Mouse (Mus musculus) embryonic facial prominence, embryonic 10.5 days (tissue): Measurements from ENCODE around the gene Mylk4. TPM values are rescaled to one million over a fixed set of nuclear protein-coding genes. Genes with fewer than 3 reads are reported as not detected.
A peak's percentile ranks its signal among the peaks of the same experiment; 100 is the strongest.

Source experiments
- DNase-seq: peaks from one replicate; pipeline ENCODE4 v3.0.0-alpha.2; 2017; ENCODE audit warnings: low spot score
- H3K27ac ChIP-seq: fragments of 300-500 bp; sonication (generic); replicated peaks from 2 replicates; pipeline ENCODE4 v1.5.1; 2016; ENCODE audit warnings: mild to moderate bottlenecking
- H3K27me3 ChIP-seq: fragments of 300-500 bp; sonication (generic); replicated peaks from 2 replicates; pipeline ENCODE4 v1.6.1; 2016; ENCODE audit warnings: low read depth, mild to moderate bottlenecking; ENCODE audit not compliant: poor library complexity, severe bottlenecking
- H3K36me3 ChIP-seq: fragments of 300-500 bp; sonication (generic); replicated peaks from 2 replicates; pipeline ENCODE4 v1.6.1; 2016; ENCODE audit warnings: mild to moderate bottlenecking, moderate library complexity
- H3K4me1 ChIP-seq: fragments of 300-500 bp; sonication (generic); 2 replicates; pipeline ENCODE4 v1.6.1; 2016
- H3K4me3 ChIP-seq: fragments of 300-500 bp; sonication (generic); 2 replicates; pipeline ENCODE4 v1.5.1; 2016; ENCODE audit warnings: mild to moderate bottlenecking, moderate library complexity
- H3K9me3 ChIP-seq: fragments of 300-500 bp; sonication (generic); 2 replicates; pipeline ENCODE4 v1.6.1; 2016; ENCODE audit warnings: mild to moderate bottlenecking
- WGBS: fragments of 180-500 bp; shearing (Covaris S2); methylation state at CpG from one replicate; pipeline ENCODE4 v1.1.7; 2016; 5-methylcytosine and 5-hydroxymethylcytosine counted together
- polyA plus RNA-seq: library from polyadenylated mRNA; unstranded; fragments of >200 nt; fragmentation: Nextera tagmentation; extraction: Ambion mirVana; gene quantifications from 2 replicates; pipeline ENCODE4 v1.2.1, GENCODE M21; 2016

Mylk4 gene
- polyA plus RNA-seq, 1 experiment from 2014 or later, result 0.02 TPM

DNA sequence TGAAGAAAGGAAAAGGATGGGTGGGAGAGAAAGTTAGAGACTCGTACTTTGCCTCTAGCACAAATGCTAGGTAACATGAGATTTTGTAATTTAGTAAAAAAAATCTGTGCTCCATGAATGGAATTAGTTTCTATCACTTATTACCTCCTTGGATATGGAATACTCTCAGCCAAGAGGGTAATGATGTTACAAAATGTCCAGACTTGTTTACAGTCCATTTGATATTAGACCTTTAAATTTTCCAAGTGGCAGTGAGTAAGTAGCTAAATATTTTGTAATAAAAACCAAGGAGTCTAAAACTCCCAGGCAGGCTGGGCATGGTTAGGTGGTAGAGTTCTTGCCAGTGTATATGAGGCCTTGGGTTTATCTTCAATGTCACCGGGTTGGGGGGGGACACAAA, 3.8 kb upstream of the Mylk4 start:
- Histone ChIP-seq H3K4me3 (no peak overlapping the region), H3K4me1 (no peaks in the 10 kb centered on the region), H3K27ac (no peak overlapping the region), H3K36me3 (no peaks in the 10 kb centered on the region), H3K9me3 (no peaks in the 10 kb centered on the region), H3K27me3 (no peaks in the 10 kb centered on the region)
- DNase-seq, result no peak
- 77% methylated on average over 2 of the region's 2 CpGs for WGBS

- no peak overlapping the region for H3K4me3 ChIP-seq
- no peaks in the 10 kb centered on the region for H3K27me3 ChIP-seq
- H3K27ac ChIP-seq, result no peak overlapping the region
- no peaks in the 10 kb centered on the region for H3K36me3 ChIP-seq
- no peak for DNase-seq
- WGBS, result 66% methylated on average over 5 of the region's 5 CpGs
- no peaks in the 10 kb centered on the region for H3K9me3 ChIP-seq
- H3K4me1 ChIP-seq, result no peaks in the 10 kb centered on the region
Observed at GRCm38 (mm10) chr13:32783055-32783454, 699 bp downstream of the Mylk4 start.

GRCm38 (mm10) chr13:32778861-32779260, 4.9 kb downstream of the Mylk4 start:
- 72% methylated on average over 3 of the region's 3 CpGs for WGBS
- H3K27ac ChIP-seq, result no peak overlapping the region
- no peaks in the 10 kb centered on the region for H3K36me3 ChIP-seq
- H3K9me3 ChIP-seq, result no peaks in the 10 kb centered on the region
- no peak overlapping the region for H3K4me3 ChIP-seq
- no peak for DNase-seq
- no peaks in the 10 kb centered on the region for H3K27me3 ChIP-seq
- H3K4me1 ChIP-seq, result no peaks in the 10 kb centered on the region

DNA sequence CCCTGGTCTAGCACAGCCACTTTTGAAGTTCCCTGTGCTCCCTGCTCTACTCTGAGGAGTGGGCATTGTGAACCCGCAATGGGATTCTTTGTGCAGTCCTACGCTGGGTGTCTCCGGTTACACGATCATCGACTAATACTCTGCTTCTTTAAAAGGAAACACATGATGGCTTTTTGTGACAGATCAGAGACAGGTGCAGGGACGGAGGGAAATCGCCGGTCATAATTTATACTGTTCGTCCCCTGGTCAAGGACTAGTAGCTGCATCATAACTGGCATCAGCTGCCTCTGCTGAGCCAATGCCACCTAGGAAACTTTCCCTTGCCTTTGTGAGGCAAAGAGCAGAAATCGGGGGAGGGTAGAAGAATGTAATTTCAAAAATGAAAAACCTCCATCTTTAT, 7.4 kb downstream of the Mylk4 start:
- H3K4me1 ChIP-seq, result no peaks in the 10 kb centered on the region
- H3K27me3 ChIP-seq, result no peaks in the 10 kb centered on the region
- no peak for DNase-seq
- H3K36me3 ChIP-seq, result no peaks in the 10 kb centered on the region
- whole genome bisulfite sequencing, result 79% methylated on average over 10 of the region's 10 CpGs
- no peaks in the 10 kb centered on the region for H3K9me3 ChIP-seq
- no peak overlapping the region for H3K27ac ChIP-seq
- H3K4me3 ChIP-seq, result no peak overlapping the region

GRCm38 (mm10) chr13:32775889-32776288, 7.9 kb downstream of the Mylk4 start:
- WGBS, result 94% methylated on average over 9 of the region's 9 CpGs
- H3K9me3 ChIP-seq, result no peaks in the 10 kb centered on the region
- no peaks in the 10 kb centered on the region for H3K36me3 ChIP-seq
- H3K27me3 ChIP-seq, result no peaks in the 10 kb centered on the region
- H3K27ac ChIP-seq, result no peak overlapping the region
- no peak overlapping the region for H3K4me3 ChIP-seq
- no peaks in the 10 kb centered on the region for H3K4me1 ChIP-seq
- no peak for DNase-seq

- H3K4me3 ChIP-seq, result no peak overlapping the region
- no peak overlapping the region for H3K27ac ChIP-seq
- H3K36me3 ChIP-seq, result no peaks in the 10 kb centered on the region
- DNase-seq, result no peak
- WGBS, result 30% methylated on average over 3 of the region's 3 CpGs
- no peaks in the 10 kb centered on the region for H3K9me3 ChIP-seq
- no peaks in the 10 kb centered on the region for H3K4me1 ChIP-seq
- H3K27me3 ChIP-seq, result no peaks in the 10 kb centered on the region
Observed at GRCm38 (mm10) chr13:32769960-32770359, 13.8 kb downstream of the Mylk4 start.

DNA sequence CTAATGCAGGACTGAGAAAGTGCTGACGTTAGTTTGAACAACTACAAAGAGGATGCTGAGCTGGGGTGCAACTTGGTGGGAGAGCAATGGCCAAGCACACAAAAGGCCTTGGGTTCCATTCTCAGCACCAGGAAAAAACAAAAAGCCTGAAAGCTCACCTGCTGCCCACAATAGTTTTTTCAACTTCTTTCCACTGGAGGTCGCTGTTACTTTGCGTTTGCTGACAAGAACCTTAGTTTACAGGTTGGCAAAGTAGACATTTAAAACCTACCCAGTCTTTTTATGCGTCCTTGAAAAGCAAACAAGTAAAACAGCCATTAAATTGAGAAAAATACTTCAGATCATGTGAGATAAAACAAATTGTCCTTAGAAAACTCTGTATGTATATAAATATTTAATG, 15.7 kb downstream of the Mylk4 start:
- Histone ChIP-seq H3K27ac (no peak overlapping the region), H3K27me3 (no peaks in the 10 kb centered on the region), H3K36me3 (no peaks in the 10 kb centered on the region), H3K4me3 (no peak overlapping the region), H3K9me3 (no peaks in the 10 kb centered on the region), H3K4me1 (no peaks in the 10 kb centered on the region)
- 11% methylated on average over 4 of the region's 4 CpGs for WGBS
- peak; percentile 20 for DNase-seq

DNA sequence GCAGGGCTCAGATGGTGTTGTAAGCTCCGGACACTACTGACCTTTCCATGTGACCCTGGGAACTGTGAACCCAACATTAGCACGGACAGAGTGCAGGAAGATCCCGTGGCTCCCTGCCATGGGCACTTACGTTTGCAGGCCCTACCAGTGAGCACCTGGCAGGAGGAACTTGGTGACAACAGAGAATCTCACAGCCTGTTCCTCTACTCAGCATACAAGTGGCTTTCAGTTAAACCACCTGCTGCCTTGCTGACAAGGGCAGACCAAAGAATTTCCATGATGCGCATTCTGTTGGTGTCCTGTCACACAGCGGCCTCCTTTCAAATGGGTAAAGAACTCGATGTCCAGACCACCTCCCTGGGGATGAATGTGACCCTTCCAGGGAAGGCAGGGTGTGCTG, 19.3 kb downstream of the Mylk4 start:
- 32% methylated on average over 7 of the region's 7 CpGs for WGBS
- no peaks in the 10 kb centered on the region for H3K4me1 ChIP-seq
- no peaks in the 10 kb centered on the region for H3K27me3 ChIP-seq
- no peak overlapping the region for H3K4me3 ChIP-seq
- H3K27ac ChIP-seq, result no peak overlapping the region
- DNase-seq, result no peak
- H3K9me3 ChIP-seq, result no peaks in the 10 kb centered on the region
- no peaks in the 10 kb centered on the region for H3K36me3 ChIP-seq

DNA sequence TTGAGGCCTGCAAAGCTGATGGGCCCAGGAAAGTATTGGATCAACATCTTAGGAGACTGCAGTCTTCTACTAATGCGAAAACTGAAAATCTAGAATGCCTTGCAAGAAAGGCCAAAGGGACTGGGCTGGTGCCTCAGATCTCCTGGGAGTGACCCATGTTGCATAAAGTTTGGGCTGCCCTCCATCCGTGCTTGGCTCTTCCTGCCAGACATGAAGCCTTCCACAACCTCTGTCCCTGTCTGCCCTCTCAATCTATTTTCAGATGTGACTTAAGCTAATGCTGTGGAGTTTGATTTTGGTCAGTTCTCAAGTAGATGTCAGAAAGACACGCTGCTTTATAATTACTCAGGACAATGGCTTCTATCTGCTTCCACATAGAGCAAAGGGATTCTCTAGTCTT, 20.6 kb downstream of the Mylk4 start:
- WGBS, result 79% methylated on average over 3 of the region's 3 CpGs
- no peak overlapping the region for H3K4me3 ChIP-seq
- no peaks in the 10 kb centered on the region for H3K36me3 ChIP-seq
- no peaks in the 10 kb centered on the region for H3K4me1 ChIP-seq
- no peak overlapping the region for H3K27ac ChIP-seq
- H3K27me3 ChIP-seq, result no peaks in the 10 kb centered on the region
- no peaks in the 10 kb centered on the region for H3K9me3 ChIP-seq
- no peak for DNase-seq

DNA sequence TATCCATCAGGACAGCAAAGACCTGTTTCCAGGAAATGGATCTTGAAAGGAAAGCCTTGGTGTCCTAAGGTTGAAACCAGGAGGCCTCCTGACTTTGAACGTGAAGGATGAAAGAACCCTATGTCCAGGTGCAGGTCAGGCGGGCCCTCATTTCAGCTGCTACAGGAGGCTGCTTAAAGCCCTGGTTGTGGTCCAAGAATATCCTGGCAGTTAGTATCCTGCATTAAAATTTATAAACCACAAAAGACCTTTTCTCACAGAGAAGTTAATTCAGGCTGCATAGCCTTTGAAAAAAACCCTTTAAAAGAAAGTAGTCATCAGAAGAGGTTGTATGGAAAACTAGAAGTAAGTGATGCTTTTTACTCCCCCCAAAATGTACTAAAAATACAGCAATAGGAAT, 23.0 kb downstream of the Mylk4 start:
- WGBS, result 88% methylated on average over 2 of the region's 2 CpGs
- no peak for DNase-seq
- H3K9me3 ChIP-seq, result no peaks in the 10 kb centered on the region
- no peak overlapping the region for H3K27ac ChIP-seq
- H3K27me3 ChIP-seq, result no peaks in the 10 kb centered on the region
- no peak overlapping the region for H3K4me3 ChIP-seq
- H3K36me3 ChIP-seq, result no peaks in the 10 kb centered on the region
- H3K4me1 ChIP-seq, result no peaks in the 10 kb centered on the region

GRCm38 (mm10) chr13:32759036-32759435, 24.7 kb downstream of the Mylk4 start:
- 23% methylated on average over 4 of the region's 4 CpGs for WGBS

DNA sequence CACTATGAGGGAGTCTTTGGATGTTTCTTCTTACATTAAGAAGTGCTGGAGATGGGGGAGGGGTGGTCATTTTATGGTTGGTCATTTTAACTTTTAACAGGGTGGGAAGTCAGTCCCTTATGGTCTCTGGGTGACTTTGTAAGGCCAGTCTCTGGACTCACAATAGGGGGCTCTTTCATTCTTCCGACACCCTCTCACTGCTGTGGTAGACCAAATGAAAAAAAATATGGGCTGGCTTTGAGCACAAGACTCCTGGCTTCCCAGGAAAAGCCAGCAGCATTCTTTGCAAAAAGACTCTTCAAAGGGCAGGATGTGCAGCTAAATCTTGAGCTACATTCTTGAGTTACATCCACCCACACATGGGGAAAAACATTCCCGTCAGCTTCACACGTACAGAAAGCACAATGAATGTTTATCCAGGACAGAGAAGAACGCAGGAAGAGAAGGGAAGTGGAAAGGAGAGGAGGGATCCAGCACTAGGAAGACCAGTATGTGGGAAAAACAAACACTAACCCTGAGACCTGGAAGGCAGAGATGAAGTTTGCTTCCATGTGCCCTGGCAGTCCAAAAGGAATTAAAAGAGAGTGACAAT, 31.6 kb downstream of the Mylk4 start:
- no peak for DNase-seq
- Histone ChIP-seq H3K27me3 (no peaks in the 10 kb centered on the region), H3K4me3 (no peak overlapping the region), H3K27ac (no peak overlapping the region), H3K36me3 (no peaks in the 10 kb centered on the region), H3K4me1 (peaks cover 6% of the 10 kb centered on the region; the same call in 1 of the 2 replicates), H3K9me3 (no peaks in the 10 kb centered on the region)
- WGBS, result 34% methylated on average over 4 of the region's 4 CpGs

More at GRCm38 (mm10) chr13:32759036-32759435, 24.7 kb downstream of the Mylk4 start:
- Histone ChIP-seq H3K9me3 (no peaks in the 10 kb centered on the region), H3K27me3 (no peaks in the 10 kb centered on the region), H3K27ac (no peak overlapping the region), H3K36me3 (no peaks in the 10 kb centered on the region), H3K4me3 (no peak overlapping the region), H3K4me1 (no peaks in the 10 kb centered on the region)
- no peak for DNase-seq

DNA sequence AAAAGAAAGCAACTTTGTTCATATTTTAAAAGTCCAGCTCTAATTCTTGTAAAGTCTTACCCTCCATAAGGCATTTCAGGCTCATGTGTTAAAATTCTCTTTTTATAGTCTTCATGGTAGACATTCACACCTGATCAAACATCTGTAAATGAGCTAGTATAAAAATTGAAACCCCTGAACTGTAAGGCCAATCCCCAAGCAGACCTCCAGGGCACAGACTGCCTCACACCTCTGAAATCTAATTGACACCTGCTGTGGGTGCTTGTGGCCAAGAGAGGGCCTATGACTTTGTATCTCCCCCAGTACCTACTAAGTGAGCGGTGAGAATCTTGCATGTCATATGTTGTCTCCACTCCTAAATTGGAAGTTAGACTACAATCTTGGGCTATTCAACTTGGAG, 33.2 kb downstream of the Mylk4 start:
- H3K9me3 ChIP-seq, result no peaks in the 10 kb centered on the region
- peaks cover 6% of the 10 kb centered on the region; the same call in 1 of the 2 replicates for H3K4me1 ChIP-seq
- H3K4me3 ChIP-seq, result no peak overlapping the region
- no peak overlapping the region for H3K27ac ChIP-seq
- no peaks in the 10 kb centered on the region for H3K27me3 ChIP-seq
- DNase-seq, result no peak
- no peaks in the 10 kb centered on the region for H3K36me3 ChIP-seq
- WGBS, result 87% methylated on average over 1 of the region's 1 CpGs

GRCm38 (mm10) chr13:32748421-32748820, 35.3 kb downstream of the Mylk4 start:
- H3K27ac ChIP-seq, result no peak overlapping the region
- 55% methylated on average over 2 of the region's 2 CpGs for WGBS
- H3K27me3 ChIP-seq, result no peaks in the 10 kb centered on the region
- DNase-seq, result no peak
- H3K4me1 ChIP-seq, result peaks cover 6% of the 10 kb centered on the region; the same call in 1 of the 2 replicates
- no peaks in the 10 kb centered on the region for H3K36me3 ChIP-seq
- H3K4me3 ChIP-seq, result no peak overlapping the region
- no peaks in the 10 kb centered on the region for H3K9me3 ChIP-seq
